Mouse (Mus musculus) embryonic stem cell, embryonic (primary cell): ENCODE measurements around the gene Ahcyl2.
"Not testable (repeated sequence)": the region's sequence is repeated elsewhere in the genome, so short reads cannot be mapped to it uniquely, and the experiment has no call there.

Source experiments
- CTCF ChIA-PET, 4 experiments: fragments of 300-600 bp in 2 of 4; fragments of 350-600 bp in 2 of 4; sonication (Branson Sonifier 250); formaldehyde crosslinking; loops; one replicate each; lab custom pipeline; 2022; ENCODE audit warnings: inconsistent platforms in 2 of 4; lab: Charles Lee
- POLR2A ChIA-PET, 4 experiments: fragments of 300-600 bp in 2 of 4; fragments of 350-600 bp in 2 of 4; sonication (Branson Sonifier 250); formaldehyde crosslinking; loops; one replicate each; lab custom pipeline; 2022; ENCODE audit warnings: antibody characterized with exemption in 4 of 4, inconsistent platforms in 1 of 4; lab: Charles Lee

Gene Ahcyl2

DNA sequence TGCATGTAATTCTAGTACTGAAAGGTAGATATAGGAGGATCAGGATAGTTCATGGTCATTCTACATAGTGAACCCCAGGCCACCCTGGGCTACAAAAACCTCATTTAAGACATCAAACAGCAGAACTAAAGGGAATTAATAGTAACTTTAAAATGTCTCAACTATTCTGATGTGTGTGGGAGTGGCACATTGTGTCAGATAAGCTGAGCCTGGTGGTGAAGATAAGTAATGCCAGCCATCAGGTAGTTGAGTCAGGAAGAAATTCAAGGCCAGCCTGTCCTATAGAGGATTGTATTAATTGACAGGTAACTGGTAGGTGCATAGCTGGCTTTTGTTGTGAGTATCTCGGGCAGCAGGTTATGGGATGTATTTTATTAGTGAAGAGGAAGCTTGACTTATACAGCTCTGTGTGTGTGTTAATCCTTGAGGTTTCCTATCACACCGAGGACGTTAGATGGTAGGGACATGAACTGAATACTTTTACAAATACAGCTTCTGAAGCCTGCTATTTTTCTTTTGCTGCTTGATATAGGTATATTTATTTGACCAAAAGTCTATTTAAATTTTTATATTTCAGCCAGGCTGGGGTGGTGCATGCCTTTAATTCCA is 16.7 kb downstream of the Ahcyl2 start:
- ChIA-PET CTCF (interaction anchor here in 1 of 4 experiments (0.5 kb wide), 1 partner anchor 264 kb away, joined by 3 read pairs; no protein-coding TSS in a partner anchor), POLR2A (interaction anchor here in 3 of 4 experiments (0.6 to 2.4 kb wide), 7 partner anchors 14 to 268 kb away, joined by 3 to 6 read pairs (median 3); partner anchors contain the start of gene Ahcyl2 (in 2 of the 3))

GRCm38 (mm10) chr6:29785759-29786158 is 17.9 kb downstream of the Ahcyl2 start:
- CTCF ChIA-PET, result interaction anchor here in 2 of 4 experiments (0.7 kb wide), 2 partner anchors 74 to 235 kb away, joined by 3 to 5 read pairs; no protein-coding TSS in a partner anchor
- POLR2A ChIA-PET, result interaction anchor here in 1 of 4 experiments (1.3 to 2.4 kb wide), 2 partner anchors 10 to 15 kb away, joined by 3 to 5 read pairs; no protein-coding TSS in a partner anchor

- ChIA-PET POLR2A (interaction anchor here in 2 of 4 experiments (0.7 to 1.2 kb wide), 2 partner anchors 21 to 231 kb away, joined by 3 read pairs; no protein-coding TSS in a partner anchor), CTCF (no interaction called here)
Observed at GRCm38 (mm10) chr6:29788779-29789350, 21.1 kb downstream of the Ahcyl2 start.

DNA sequence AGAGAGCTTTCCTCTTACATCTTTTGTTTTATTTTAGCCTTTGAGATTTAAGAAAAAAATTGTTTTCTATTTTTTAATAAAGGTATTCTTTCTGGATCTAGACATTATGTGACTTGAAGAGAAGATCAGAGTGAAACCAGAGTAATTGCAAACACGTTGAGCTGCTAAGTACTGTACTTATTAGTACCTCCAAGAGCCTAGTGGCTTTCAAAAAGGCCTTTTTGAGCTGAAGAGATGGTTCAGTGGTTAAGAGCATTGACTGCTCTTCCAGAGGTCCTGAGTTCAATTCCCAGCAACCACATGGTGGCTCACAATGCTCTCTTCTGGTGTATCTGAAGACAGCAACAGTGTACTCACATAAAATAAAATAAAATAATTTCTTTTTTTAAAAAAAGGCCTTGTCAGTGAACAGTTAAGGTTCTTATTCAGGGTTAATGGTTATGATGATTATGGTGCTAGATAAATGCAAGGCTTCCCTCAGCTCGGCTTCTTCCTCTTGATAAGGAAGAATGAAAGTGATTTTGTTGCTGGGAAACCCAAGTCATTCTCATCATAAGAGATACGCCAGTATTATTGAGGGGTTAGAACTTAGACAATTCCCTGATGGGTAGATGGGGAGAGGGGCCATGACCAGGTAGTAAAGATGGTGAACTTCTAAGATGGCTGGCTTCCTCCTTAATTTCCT is 22.3 kb downstream of the Ahcyl2 start:
- ChIA-PET POLR2A (no interaction called here), CTCF (interaction anchor here in 2 of 4 experiments (0.6 to 1.5 kb wide), 2 partner anchors 18 to 70 kb away, joined by 4 to 7 read pairs; no protein-coding TSS in a partner anchor)

GRCm38 (mm10) chr6:29793520-29793919 is 25.7 kb downstream of the Ahcyl2 start:
- ChIA-PET POLR2A (interaction anchor here in 1 of 4 experiments (1.0 kb wide), 1 partner anchor 23 kb away, joined by 3 read pairs; no protein-coding TSS in a partner anchor), CTCF (no interaction called here)

DNA sequence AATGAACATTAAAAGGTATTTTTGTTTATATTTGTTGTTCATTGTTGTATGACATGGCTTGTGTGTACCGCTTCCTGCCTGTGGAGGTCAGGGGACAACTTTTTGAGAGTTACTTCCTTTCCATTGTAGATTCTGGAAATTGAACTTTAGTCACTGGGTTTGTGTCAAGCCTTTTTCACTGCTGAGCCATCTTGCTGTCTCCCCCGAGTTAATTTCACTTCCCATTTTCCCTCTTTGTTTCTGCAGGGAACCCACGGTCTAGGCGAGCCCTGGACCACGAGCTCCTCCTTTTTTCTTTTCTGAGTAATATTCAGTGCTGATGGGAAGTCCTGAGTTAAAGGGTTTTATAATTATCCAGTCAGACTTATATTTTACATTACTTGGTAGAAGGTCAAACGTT is 26.8 kb downstream of the Ahcyl2 start:
- ChIA-PET POLR2A (no interaction called here), CTCF (no interaction called here)

DNA sequence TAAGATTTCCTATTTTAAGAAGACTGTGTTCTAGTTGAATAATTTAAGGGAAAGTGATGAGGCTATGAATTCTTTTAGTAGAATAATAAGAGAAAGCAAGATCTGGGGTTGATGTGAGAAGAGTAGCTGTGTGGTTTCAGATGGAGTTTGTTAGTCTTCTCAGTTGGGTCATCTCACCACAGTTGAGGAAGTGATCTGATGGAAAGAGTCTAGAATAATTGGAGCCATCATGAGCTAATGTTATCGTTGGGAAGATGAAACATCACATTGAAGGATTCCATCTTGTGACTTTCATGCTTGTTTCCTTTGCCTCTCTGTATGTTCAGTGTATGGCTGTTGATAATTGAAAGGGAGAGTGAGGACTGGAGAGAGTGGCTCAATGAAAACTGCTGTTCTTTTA is 35.2 kb downstream of the Ahcyl2 start:
- POLR2A ChIA-PET, result interaction anchor here in 1 of 4 experiments (1.4 kb wide), 1 partner anchor 23 kb away, joined by 3 read pairs; no protein-coding TSS in a partner anchor
- CTCF ChIA-PET, result no interaction called here

DNA sequence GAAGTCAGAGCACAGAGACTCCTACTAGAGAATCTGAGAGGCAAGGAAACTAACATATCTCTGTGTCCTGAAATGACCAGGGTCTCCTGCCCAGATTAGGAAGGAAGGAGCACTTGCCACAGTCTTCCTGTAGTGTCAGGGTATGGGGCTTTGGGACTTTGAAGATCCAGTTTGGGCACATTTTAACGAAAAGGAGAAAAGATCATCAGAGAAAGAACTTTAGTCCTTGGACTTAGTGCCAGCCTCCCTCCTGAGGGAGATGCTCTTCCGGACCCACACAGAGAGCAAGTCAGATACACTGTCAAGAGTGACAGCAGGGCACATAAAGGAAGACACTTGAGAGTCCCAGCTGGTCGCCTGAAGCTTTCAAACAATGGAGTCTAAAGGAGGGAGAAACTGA is 36.2 kb downstream of the Ahcyl2 start:
- POLR2A ChIA-PET, result interaction anchor here in 2 of 4 experiments (0.7 to 1.5 kb wide), 3 partner anchors 32 to 244 kb away, joined by 3 read pairs; no protein-coding TSS in a partner anchor
- CTCF ChIA-PET, result interaction anchor here in 1 of 4 experiments (0.6 kb wide), 1 partner anchor 63 kb away, joined by 8 read pairs; no protein-coding TSS in a partner anchor

GRCm38 (mm10) chr6:29805381-29805780 is 37.6 kb downstream of the Ahcyl2 start:
- ChIA-PET CTCF (no interaction called here), POLR2A (interaction anchor here in 3 of 4 experiments (0.6 to 1.5 kb wide), 3 partner anchors 34 to 458 kb away, joined by 3 read pairs; partner anchors contain the start of gene Calu (in 1 of the 3))

GRCm38 (mm10) chr6:29812076-29812475 is 44.3 kb downstream of the Ahcyl2 start:
- CTCF ChIA-PET, result interaction anchor here in 1 of 4 experiments (0.6 kb wide), 1 partner anchor 46 kb away, joined by 6 read pairs; no protein-coding TSS in a partner anchor
- POLR2A ChIA-PET, result interaction anchor here in 2 of 4 experiments (0.6 to 1.5 kb wide), 3 partner anchors 44 to 1698 kb away, joined by 3 to 5 read pairs (median 5); partner anchors contain the start of gene Ahcyl2 (in 1 of the 2)

DNA sequence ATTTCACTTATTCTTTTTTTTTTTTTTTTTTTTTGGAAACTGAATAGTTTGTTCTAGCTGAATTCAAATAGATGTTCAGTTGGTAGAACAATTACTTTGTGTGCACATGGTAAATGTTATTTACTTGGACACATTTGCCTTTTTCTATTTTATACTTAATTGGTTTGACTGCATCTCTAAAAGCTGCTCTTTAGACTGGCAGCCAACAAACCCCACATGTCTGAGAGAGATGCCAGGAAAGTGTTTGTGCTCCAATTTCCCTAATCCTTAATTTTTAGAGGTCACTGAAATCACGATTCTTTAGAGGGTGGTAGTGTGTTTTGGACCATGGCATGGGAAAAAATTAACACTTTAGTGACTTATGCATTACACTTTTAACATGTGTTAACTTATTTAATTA is 44.8 kb downstream of the Ahcyl2 start:
- POLR2A ChIA-PET, result interaction anchor here in 2 of 4 experiments (0.7 to 1.5 kb wide), 3 partner anchors 25 to 152 kb away, joined by 4 to 7 read pairs (median 5); partner anchors contain the start of gene Ahcyl2 (in 1 of the 2)
- CTCF ChIA-PET, result no interaction called here

GRCm38 (mm10) chr6:29814616-29815015 is 46.8 kb downstream of the Ahcyl2 start:
- ChIA-PET POLR2A (interaction anchor here in 2 of 4 experiments (0.8 to 1.6 kb wide), 5 partner anchors 30 to 63 kb away, joined by 3 read pairs; no protein-coding TSS in a partner anchor), CTCF (interaction anchor here (0.6 to 1.8 kb wide), 4 partner anchors 22 to 532 kb away, joined by 3 to 5 read pairs (median 4); no protein-coding TSS in a partner anchor)

GRCm38 (mm10) chr6:29815060-29815459 is 47.2 kb downstream of the Ahcyl2 start:
- POLR2A ChIA-PET, result interaction anchor here in 2 of 4 experiments (0.7 to 1.6 kb wide), 4 partner anchors 16 to 53 kb away, joined by 3 read pairs; no protein-coding TSS in a partner anchor
- CTCF ChIA-PET, result interaction anchor here in 3 of 4 experiments (0.7 to 1.8 kb wide), 3 partner anchors 22 to 49 kb away, joined by 3 to 5 read pairs (median 4); no protein-coding TSS in a partner anchor

DNA sequence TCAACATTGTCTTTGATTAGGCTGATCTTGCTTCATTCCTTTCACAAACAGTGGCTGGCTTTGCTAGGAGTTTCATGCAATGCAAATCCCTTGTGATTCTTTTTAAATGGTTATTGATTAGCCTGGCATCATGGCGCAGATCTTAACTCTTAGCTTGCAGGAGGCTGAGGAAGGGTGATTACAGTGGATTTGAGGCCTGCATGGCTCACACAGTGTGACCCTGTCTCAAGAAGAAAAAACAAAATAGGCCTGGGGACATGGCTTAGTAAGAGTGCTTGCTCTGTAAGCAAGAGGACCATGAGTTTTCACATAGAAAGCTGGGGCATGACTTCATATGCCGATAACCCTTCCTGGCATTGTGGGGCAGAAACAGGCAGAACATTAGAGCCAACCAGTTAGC is 47.8 kb downstream of the Ahcyl2 start:
- ChIA-PET CTCF (interaction anchor here in 1 of 4 experiments (1.1 kb wide), 1 partner anchor 49 kb away, joined by 4 read pairs; no protein-coding TSS in a partner anchor), POLR2A (interaction anchor here in 1 of 4 experiments (0.7 to 1.6 kb wide), 3 partner anchors 16 to 53 kb away, joined by 3 read pairs; no protein-coding TSS in a partner anchor)

- POLR2A ChIA-PET, result interaction anchor here in 1 of 4 experiments (1.2 to 1.6 kb wide), 2 partner anchors 26 to 52 kb away, joined by 3 read pairs; no protein-coding TSS in a partner anchor
- CTCF ChIA-PET, result not testable (repeated sequence)
Observed at GRCm38 (mm10) chr6:29816371-29816770, 48.6 kb downstream of the Ahcyl2 start.

GRCm38 (mm10) chr6:29819309-29819708 is 51.5 kb downstream of the Ahcyl2 start:
- POLR2A ChIA-PET, result no interaction called here
- CTCF ChIA-PET, result interaction anchor here in 2 of 4 experiments (0.6 to 1.2 kb wide), 2 partner anchors 12 to 52 kb away, joined by 3 read pairs; partner anchors contain the start of gene Ahcyl2 (in 1 of the 2)

DNA sequence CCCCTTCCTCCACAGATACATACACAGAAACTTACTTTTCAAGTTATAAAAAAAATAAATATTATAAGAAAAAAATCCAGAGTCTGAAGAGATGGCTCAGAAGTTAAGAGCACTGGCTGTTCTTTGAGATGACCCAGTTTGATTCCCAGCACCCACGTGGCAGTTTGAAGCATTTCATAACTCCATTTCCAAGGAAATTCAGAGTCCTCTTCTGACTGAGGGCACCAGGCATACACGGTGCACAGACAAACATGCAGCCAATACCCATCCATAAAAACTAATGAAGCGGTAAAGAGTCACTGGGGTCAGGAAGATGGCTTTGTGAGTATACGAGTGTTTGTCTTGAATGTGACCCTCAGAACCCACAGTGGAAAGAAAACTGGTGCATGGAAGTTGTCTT is 52.5 kb downstream of the Ahcyl2 start:
- CTCF ChIA-PET, result interaction anchor here in 1 of 4 experiments (1.2 kb wide), 1 partner anchor 11 kb away, joined by 3 read pairs; no protein-coding TSS in a partner anchor
- POLR2A ChIA-PET, result interaction anchor here in 1 of 4 experiments (0.6 kb wide), 1 partner anchor 95 kb away, joined by 3 read pairs; no protein-coding TSS in a partner anchor

- POLR2A ChIA-PET, result interaction anchor here in 1 of 4 experiments (0.8 kb wide), 1 partner anchor 44 kb away, joined by 3 read pairs; no protein-coding TSS in a partner anchor
- CTCF ChIA-PET, result no interaction called here
Observed at GRCm38 (mm10) chr6:29820926-29821325, 53.1 kb downstream of the Ahcyl2 start.
